Mouse (Mus musculus) lung, embryonic 15.5 days (tissue): ENCODE measurements around the gene Klhdc7b. TPM values are rescaled to one million over a fixed set of nuclear protein-coding genes. Genes with fewer than 3 reads are reported as not detected.

Experiments used
- ATAC-seq: fragments of 200-750 bp; cut with Nextera tagmentation; 2 replicates; pipeline ENCODE4 v1.8.0; 2017; ENCODE audit warnings: moderate number of reproducible peaks, borderline replicate concordance; ENCODE audit not compliant: low FRiP score, low TSS enrichment; ENCODE audit errors: extremely low read depth
- H3K27ac ChIP-seq: fragments of 300-500 bp; sonication (generic); 2 replicates; pipeline ENCODE4 v1.5.1; 2015; ENCODE audit warnings: moderate library complexity, mild to moderate bottlenecking, inconsistent platforms
- H3K27me3 ChIP-seq: fragments of 300-500 bp; sonication (generic); 2 replicates; pipeline ENCODE4 v1.6.1; 2015; ENCODE audit warnings: inconsistent platforms
- H3K36me3 ChIP-seq: fragments of 300-500 bp; sonication (generic); 2 replicates; pipeline ENCODE4 v1.6.1; 2015; ENCODE audit warnings: inconsistent platforms
- H3K4me1 ChIP-seq: fragments of 300-500 bp; sonication (generic); 2 replicates; pipeline ENCODE4 v1.6.1; 2015; ENCODE audit warnings: inconsistent platforms
- H3K4me2 ChIP-seq: fragments of 300-500 bp; sonication (generic); 2 replicates; pipeline ENCODE4 v1.6.1; 2015; ENCODE audit warnings: inconsistent platforms, mild to moderate bottlenecking, moderate library complexity
- H3K4me3 ChIP-seq: fragments of 300-500 bp; sonication (generic); 2 replicates; pipeline ENCODE4 v1.5.1; 2015; ENCODE audit warnings: mild to moderate bottlenecking, inconsistent platforms
- H3K9ac ChIP-seq: fragments of 300-500 bp; sonication (generic); 2 replicates; pipeline ENCODE4 v1.6.1; 2015; ENCODE audit warnings: inconsistent platforms
- H3K9me3 ChIP-seq: fragments of 300-500 bp; sonication (generic); 2 replicates; pipeline ENCODE4 v1.6.1; 2016; ENCODE audit warnings: inconsistent platforms
- WGBS: fragments of 180-500 bp; shearing (Covaris S2); methylation state at CpG from one replicate; pipeline ENCODE4 v1.1.7; 2015; 5-methylcytosine and 5-hydroxymethylcytosine counted together
- polyA plus RNA-seq: library from polyadenylated mRNA; unstranded; fragments of >200 nt; fragmentation: Nextera tagmentation; extraction: Ambion mirVana; gene quantifications from 2 replicates; pipeline ENCODE4 v1.2.1, GENCODE M21; 2015

Gene Klhdc7b
- polyA plus RNA-seq, 1 experiment from 2014 or later, result not detected

DNA sequence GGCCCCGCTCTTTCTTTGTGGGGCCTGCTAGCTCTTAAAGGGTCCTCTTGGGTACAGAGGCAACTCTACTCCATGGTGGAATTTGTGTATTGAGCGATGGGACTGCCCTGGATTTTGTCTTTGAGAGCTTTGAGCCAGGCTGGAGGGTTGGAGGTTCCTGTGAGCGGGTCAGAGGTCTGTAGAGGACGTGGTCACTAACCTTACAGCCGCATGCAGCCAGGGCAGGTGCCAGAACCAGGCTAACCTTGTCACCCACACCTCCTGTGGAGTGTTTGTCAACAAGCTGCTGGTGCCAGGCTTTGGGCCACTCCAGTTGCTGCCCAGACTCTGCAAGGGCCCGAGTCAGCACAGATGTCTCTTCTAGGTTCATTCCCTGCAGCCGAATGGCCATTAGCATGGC, 8.7 kb upstream of the Klhdc7b start:
- WGBS, result 69% methylated on average over 7 of the region's 7 CpGs
- H3K9ac ChIP-seq, result no peak overlapping the region
- no peak overlapping the region for H3K27ac ChIP-seq
- no peak for ATAC-seq
- H3K27me3 ChIP-seq, result peaks cover 50% of the 10 kb centered on the region
- no peaks in the 10 kb centered on the region for H3K9me3 ChIP-seq
- peaks cover 17% of the 10 kb centered on the region for H3K36me3 ChIP-seq
- H3K4me1 ChIP-seq, result peaks cover 28% of the 10 kb centered on the region
- H3K4me3 ChIP-seq, result no peak overlapping the region
- H3K4me2 ChIP-seq, result no peak overlapping the region

DNA sequence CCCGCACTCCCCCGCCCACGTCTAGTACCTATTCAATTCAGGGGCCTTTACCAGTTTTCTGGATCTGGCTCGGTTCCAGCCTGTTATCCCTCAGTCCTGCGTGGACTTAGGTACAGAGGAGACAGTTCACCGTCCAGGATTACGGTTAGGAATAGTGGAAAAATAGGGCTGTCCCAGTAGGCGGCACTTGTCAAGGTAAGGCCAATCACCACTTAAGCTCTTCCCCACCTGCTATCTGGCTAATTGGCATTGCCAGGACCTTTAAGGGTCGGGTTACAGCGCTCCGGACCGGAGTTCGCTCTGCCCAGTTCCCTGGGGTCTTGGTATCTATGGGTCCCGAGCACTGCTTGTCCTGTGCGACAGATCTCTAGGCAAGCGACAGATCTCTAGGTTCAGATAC, 7.8 kb upstream of the Klhdc7b start, which contains the start of gene Tymp:
TSS of gene Tymp (minus strand) at position 83 of the 400 bp plus-strand sequence.
- H3K4me2 ChIP-seq, result no peak within 1 kb of the TSS
- H3K36me3 ChIP-seq, result peaks cover 8% of the 10 kb centered on the region
- peaks cover 55% of the 10 kb centered on the region for H3K27me3 ChIP-seq
- 21% methylated on average over 16 of the region's 16 CpGs for WGBS
- H3K27ac ChIP-seq, result no peak within 1 kb of the TSS
- no peak for ATAC-seq
- no peak within 1 kb of the TSS for H3K9ac ChIP-seq
- peaks cover 28% of the 10 kb centered on the region for H3K4me1 ChIP-seq
- H3K4me3 ChIP-seq, result no peak within 1 kb of the TSS
- no peaks in the 10 kb centered on the region for H3K9me3 ChIP-seq

GRCm38 (mm10) chr15:89377362-89377761, 7.4 kb upstream of the Klhdc7b start:
- H3K27me3 ChIP-seq, result peaks cover 59% of the 10 kb centered on the region
- H3K4me1 ChIP-seq, result peaks cover 28% of the 10 kb centered on the region
- WGBS, result 3% methylated on average over 18 of the region's 18 CpGs
- no peak overlapping the region for H3K4me2 ChIP-seq
- no peak overlapping the region for H3K4me3 ChIP-seq
- no peak for ATAC-seq
- no peak overlapping the region for H3K27ac ChIP-seq
- H3K9me3 ChIP-seq, result no peaks in the 10 kb centered on the region
- no peak overlapping the region for H3K9ac ChIP-seq
- peaks cover 4% of the 10 kb centered on the region for H3K36me3 ChIP-seq

DNA sequence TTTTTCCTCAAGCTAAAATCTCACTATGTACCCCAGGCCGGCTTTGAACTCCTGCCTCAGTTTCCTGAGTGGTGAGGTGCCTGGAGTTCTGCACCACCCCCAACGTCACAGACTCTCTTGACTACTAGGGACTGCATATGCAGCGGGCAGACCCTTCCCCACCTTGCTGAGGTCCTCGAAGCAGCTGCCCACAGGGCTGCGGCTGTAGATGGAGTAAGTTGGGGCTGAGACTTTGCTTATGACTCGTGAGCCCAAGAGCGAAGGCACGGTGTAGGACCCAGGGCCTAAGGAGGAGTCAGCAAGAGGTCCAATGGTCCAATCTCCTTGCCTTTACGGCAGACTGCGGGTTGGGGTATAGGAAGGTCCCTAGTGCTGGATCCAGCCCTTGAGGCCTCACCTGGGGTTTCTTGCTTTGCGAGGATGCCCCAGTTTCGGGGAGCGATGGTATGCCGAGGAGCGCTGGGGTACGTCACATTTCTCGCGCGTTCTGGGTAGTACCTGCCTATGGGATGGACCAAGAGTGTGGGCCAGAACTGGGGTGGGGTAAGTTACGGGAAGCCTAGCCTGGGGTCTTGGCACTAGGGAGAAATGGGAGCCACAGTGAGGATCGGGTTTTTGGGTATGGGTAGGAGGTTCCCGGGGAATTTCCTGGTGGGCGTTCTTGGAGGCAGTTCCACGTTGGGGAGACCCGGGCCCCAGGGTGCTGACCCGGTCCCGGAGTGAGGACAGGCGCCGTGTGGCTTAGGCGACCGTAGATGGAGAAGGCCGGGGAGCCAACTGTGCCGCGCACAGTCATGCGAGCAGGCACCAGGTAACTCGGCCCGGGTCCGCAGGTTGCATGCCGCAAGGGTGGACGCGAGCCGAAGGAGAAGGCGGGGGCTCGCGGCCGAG, 6.5 kb upstream of the Klhdc7b start:
- Histone ChIP-seq H3K9ac (peak overlapping the region; percentile 18; the same call in 1 of the 2 replicates), H3K4me3 (peak overlapping the region; percentile 41), H3K27ac (no peak overlapping the region), H3K4me2 (peak overlapping the region; percentile 76), H3K36me3 (no peaks in the 10 kb centered on the region), H3K9me3 (no peaks in the 10 kb centered on the region), H3K27me3 (peaks cover 61% of the 10 kb centered on the region), H3K4me1 (peaks cover 23% of the 10 kb centered on the region)
- no peak for ATAC-seq
- WGBS, result 10% methylated on average over 46 of the region's 46 CpGs

DNA sequence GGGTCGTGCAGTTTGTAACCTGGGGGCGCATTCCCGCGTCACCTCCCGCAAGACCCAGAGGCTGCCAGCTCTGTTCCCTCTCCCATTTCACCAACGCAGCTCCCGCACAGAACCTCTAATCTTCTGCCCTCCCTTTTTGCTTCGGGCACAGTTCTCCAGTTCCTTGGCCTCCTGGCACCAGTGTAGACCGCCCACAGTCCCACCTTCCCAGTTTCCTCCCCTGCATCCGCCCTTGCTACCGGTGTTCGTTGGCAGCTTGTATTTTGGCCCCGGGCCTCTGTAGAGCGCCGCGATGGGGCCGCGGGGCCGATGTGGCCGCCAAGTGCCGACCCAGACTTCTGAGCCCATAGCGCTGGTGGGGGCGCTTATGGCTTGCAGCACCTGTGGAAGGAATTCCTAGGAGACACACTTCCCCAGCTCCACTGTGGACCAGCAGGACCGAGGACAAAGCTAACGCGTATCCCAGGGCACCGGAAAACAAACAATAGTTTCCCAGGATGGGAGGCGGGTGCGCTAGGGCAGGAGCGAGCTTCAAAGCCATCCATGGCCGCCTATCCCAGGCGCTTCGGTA, 5.8 kb upstream of the Klhdc7b start, which contains the start of gene Odf3b:
TSS of gene Odf3b (minus strand) at position 452 of the 571 bp plus-strand sequence.
- H3K36me3 ChIP-seq, result no peaks in the 10 kb centered on the region
- H3K27ac ChIP-seq, result no peak within 1 kb of the TSS
- ATAC-seq, result no peak
- H3K4me3 ChIP-seq, result peak within 1 kb of the TSS; percentile 41
- H3K9ac ChIP-seq, result peak within 1 kb of the TSS; percentile 18; the same call in 1 of the 2 replicates
- 1% methylated on average over 33 of the region's 33 CpGs for WGBS
- no peaks in the 10 kb centered on the region for H3K9me3 ChIP-seq
- H3K4me2 ChIP-seq, result peak within 1 kb of the TSS; percentile 76
- peaks cover 61% of the 10 kb centered on the region for H3K27me3 ChIP-seq
- H3K4me1 ChIP-seq, result peaks cover 21% of the 10 kb centered on the region

DNA sequence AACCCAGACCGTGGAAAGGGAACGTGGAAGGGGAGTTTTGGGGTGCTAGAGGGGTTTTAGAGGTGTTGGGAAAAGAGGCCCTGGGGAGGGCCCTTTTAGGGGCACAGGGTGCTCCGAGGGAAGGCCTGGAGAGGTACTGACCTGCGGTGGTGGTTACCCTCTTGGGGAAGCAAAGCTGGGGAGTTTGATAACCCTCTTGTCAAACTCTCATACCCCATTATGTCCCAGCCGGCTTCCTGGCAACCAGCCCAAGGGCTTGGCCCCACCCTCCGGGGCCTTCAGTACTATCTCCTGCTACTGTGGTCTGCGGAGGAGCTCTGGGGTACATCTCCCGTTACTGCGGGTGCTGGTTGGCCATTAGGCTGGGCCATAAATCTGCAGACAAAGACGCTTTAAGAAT, 5.3 kb upstream of the Klhdc7b start:
- peaks cover 61% of the 10 kb centered on the region for H3K27me3 ChIP-seq
- H3K9ac ChIP-seq, result no peak overlapping the region
- H3K27ac ChIP-seq, result no peak overlapping the region
- no peak for ATAC-seq
- H3K4me3 ChIP-seq, result peak overlapping the region; percentile 41
- no peaks in the 10 kb centered on the region for H3K36me3 ChIP-seq
- peak overlapping the region; percentile 76 for H3K4me2 ChIP-seq
- H3K9me3 ChIP-seq, result no peaks in the 10 kb centered on the region
- H3K4me1 ChIP-seq, result peaks cover 17% of the 10 kb centered on the region
- WGBS, result 11% methylated on average over 10 of the region's 10 CpGs

DNA sequence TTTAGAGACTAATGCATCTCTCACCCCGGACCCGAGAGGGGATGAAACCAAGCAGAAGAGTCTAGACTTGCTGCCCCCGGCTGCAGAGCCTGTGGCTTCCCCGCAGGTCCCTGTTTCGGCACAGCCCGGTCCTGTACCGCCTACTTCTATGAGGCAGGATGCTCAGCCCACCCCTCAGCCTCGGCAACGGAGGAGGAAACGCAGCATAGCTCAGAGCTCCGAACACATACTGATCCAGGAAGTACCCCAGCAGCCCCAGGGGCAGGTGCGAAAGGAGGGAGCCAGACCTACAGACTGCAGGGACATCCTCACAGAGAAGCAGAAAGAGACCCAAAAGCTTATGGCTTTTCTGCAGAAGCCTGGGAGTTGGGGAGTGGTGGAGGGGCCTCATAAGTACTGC, 2.4 kb downstream of the Klhdc7b start:
- H3K4me2 ChIP-seq, result no peak overlapping the region
- H3K9ac ChIP-seq, result no peak overlapping the region
- no peaks in the 10 kb centered on the region for H3K9me3 ChIP-seq
- H3K27me3 ChIP-seq, result peaks cover 9% of the 10 kb centered on the region
- no peaks in the 10 kb centered on the region for H3K36me3 ChIP-seq
- H3K4me3 ChIP-seq, result no peak overlapping the region
- WGBS, result 41% methylated on average over 12 of the region's 12 CpGs
- H3K27ac ChIP-seq, result no peak overlapping the region
- no peaks in the 10 kb centered on the region for H3K4me1 ChIP-seq
- no peak for ATAC-seq

- Histone ChIP-seq H3K27me3 (peaks cover 4% of the 10 kb centered on the region; the same call in 1 of the 2 replicates), H3K9me3 (no peaks in the 10 kb centered on the region), H3K4me3 (no peak overlapping the region), H3K36me3 (no peaks in the 10 kb centered on the region), H3K4me2 (no peak overlapping the region), H3K9ac (no peak overlapping the region), H3K27ac (no peak overlapping the region), H3K4me1 (no peaks in the 10 kb centered on the region)
- WGBS, result 86% methylated on average over 10 of the region's 10 CpGs
- no peak for ATAC-seq
Measured at GRCm38 (mm10) chr15:89390081-89390480, 5.4 kb downstream of the Klhdc7b start.

GRCm38 (mm10) chr15:89396883-89397282, 12.2 kb downstream of the Klhdc7b start:
- no peak overlapping the region for H3K4me3 ChIP-seq
- WGBS, result 81% methylated on average over 4 of the region's 4 CpGs
- no peaks in the 10 kb centered on the region for H3K36me3 ChIP-seq
- no peaks in the 10 kb centered on the region for H3K9me3 ChIP-seq
- H3K27ac ChIP-seq, result no peak overlapping the region
- no peak overlapping the region for H3K9ac ChIP-seq
- H3K4me1 ChIP-seq, result no peaks in the 10 kb centered on the region
- H3K27me3 ChIP-seq, result no peaks in the 10 kb centered on the region
- no peak for ATAC-seq
- H3K4me2 ChIP-seq, result no peak overlapping the region

- H3K4me2 ChIP-seq, result no peak overlapping the region
- no peak overlapping the region for H3K27ac ChIP-seq
- no peak overlapping the region for H3K9ac ChIP-seq
- H3K27me3 ChIP-seq, result no peaks in the 10 kb centered on the region
- no peak for ATAC-seq
- WGBS, result 71% methylated on average over 2 of the region's 2 CpGs
- H3K36me3 ChIP-seq, result no peaks in the 10 kb centered on the region
- H3K4me1 ChIP-seq, result no peaks in the 10 kb centered on the region
- no peak overlapping the region for H3K4me3 ChIP-seq
- no peaks in the 10 kb centered on the region for H3K9me3 ChIP-seq
Measured at GRCm38 (mm10) chr15:89398146-89398545, 13.4 kb downstream of the Klhdc7b start.

- WGBS, result 42% methylated on average over 1 of the region's 1 CpGs
Measured at GRCm38 (mm10) chr15:89399716-89400115, 15.0 kb downstream of the Klhdc7b start.

DNA sequence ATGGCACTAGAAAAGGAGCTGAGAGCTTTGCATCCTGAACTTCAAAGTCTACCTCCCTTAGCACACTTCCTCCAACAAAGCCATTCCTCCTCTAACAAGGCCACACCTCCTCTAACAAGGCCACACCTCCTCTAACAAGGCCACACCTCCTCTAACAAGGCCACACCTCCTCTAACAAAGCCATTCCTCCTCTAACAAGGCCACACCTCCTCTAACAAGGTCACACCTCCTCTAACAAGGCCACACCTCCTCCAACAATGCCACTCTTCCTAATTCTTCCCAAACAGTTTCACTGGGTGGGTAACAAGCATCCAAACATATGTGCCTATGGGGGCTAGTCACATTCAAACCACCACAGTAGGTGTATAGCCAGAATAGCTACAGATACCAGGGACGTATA, 17.8 kb downstream of the Klhdc7b start:
- Histone ChIP-seq H3K27me3 (no peaks in the 10 kb centered on the region), H3K4me2 (no peak overlapping the region), H3K9me3 (no peaks in the 10 kb centered on the region; the same call in 1 of the 2 replicates), H3K36me3 (no peaks in the 10 kb centered on the region), H3K27ac (no peak overlapping the region), H3K4me3 (no peak overlapping the region), H3K4me1 (no peaks in the 10 kb centered on the region), H3K9ac (no peak overlapping the region)
- 94% methylated on average over 1 of the region's 1 CpGs for WGBS
- no peak for ATAC-seq

More at GRCm38 (mm10) chr15:89399716-89400115, 15.0 kb downstream of the Klhdc7b start:
- no peaks in the 10 kb centered on the region for H3K4me1 ChIP-seq
- no peak overlapping the region for H3K4me2 ChIP-seq
- no peaks in the 10 kb centered on the region for H3K36me3 ChIP-seq
- no peak overlapping the region for H3K9ac ChIP-seq
- H3K4me3 ChIP-seq, result no peak overlapping the region
- no peaks in the 10 kb centered on the region for H3K9me3 ChIP-seq
- H3K27ac ChIP-seq, result no peak overlapping the region
- no peak for ATAC-seq
- no peaks in the 10 kb centered on the region for H3K27me3 ChIP-seq
